Mouse (Mus musculus): ENCODE results near the gene 9130213A22Rik. TPM values are rescaled to one million over a fixed set of nuclear protein-coding genes. Genes with fewer than 3 reads are reported as not detected.

9130213A22Rik gene
- under 1 TPM; 0.52 to 0.75 TPM for total RNA-seq (2021)

- intact Hi-C loops (cut with DNase I), result loop anchor here (5.0 kb wide), 1 partner anchor 35 kb away; the partner anchor contains the start of gene Vamp2
- peak; percentile 87 to 88 for DNase-seq (ENCODE audit: low spot score in 2 of 2)
These were observed at the start of gene 9130213A22Rik for GRCm38 (mm10) chr11:69122336-69122951. Gene 9130213A22Rik, minus strand, starts transcription at chr11:69122589.

GRCm38 (mm10) chr11:69171626-69172025 is 49.2 kb upstream of the 9130213A22Rik start:
- peak in 1 of 2 experiments; percentile 26 for DNase-seq (ENCODE audit: low spot score in 2 of 2)
- intact Hi-C loops (cut with DNase I), result no loop called here

DNA sequence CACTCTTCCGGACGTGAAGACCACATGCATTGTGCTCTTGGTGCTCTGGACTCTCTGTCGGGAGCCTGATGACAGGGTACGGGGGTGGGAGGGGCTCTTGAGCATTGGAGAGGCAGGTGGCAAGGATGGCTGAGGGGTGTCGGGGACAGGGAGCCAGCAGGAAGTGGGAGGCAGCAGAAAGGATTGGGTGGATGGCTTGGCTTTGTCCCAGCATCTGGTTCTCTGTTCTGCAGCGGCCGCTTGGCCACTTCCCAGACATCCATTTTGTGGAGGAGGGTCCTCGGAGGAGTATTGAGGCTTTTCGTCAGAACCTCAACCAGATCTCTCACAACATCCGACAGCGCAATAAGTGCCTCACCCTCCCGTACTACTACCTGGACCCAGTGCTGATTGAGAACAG is 46.9 kb upstream of the 9130213A22Rik start:
- intact Hi-C loops (cut with DNase I), result no loop called here
- DNase-seq (ENCODE audit: low spot score in 2 of 2), result peak; percentile 48 to 71

GRCm38 (mm10) chr11:69156800-69157199 is 34.4 kb upstream of the 9130213A22Rik start, which contains the start of gene Alox12b:
Gene Alox12b, plus strand, starts transcription at chr11:69156989.
- intact Hi-C loops (cut with DNase I), result no loop called here
- peak in 1 of 2 experiments; percentile 22 for DNase-seq (ENCODE audit: low spot score in 2 of 2)

DNA sequence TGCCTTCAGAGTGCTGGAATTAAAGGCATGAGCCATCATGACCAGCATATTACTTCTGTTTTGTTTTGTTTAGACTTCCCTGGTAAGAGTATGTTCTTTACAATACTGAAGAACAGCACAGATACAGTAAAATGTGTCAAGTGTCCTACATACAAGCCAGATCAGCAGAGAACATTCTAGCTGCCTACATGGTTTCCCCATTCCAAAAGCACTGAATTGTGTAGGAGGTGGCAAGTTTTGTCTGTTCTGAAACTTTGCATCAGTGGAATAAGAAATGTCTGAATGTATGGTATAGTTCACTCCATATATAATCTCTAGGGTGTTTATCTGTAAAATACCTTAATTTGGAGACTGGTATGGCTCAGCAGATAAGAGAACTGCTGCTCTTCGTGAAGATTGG is 33.0 kb upstream of the 9130213A22Rik start:
- DNase-seq (ENCODE audit: low spot score in 2 of 2), result no peak
- intact Hi-C loops (cut with DNase I), result no loop called here

- DNase-seq (ENCODE audit: low spot score in 2 of 2), result no peak
- intact Hi-C loops (cut with DNase I), result no loop called here
These were observed 31.4 kb upstream of the 9130213A22Rik start for GRCm38 (mm10) chr11:69153831-69154230.

GRCm38 (mm10) chr11:69151004-69151403 is 28.6 kb upstream of the 9130213A22Rik start:
- intact Hi-C loops (cut with DNase I), result no loop called here
- no peak for DNase-seq (ENCODE audit: low spot score in 2 of 2)

DNA sequence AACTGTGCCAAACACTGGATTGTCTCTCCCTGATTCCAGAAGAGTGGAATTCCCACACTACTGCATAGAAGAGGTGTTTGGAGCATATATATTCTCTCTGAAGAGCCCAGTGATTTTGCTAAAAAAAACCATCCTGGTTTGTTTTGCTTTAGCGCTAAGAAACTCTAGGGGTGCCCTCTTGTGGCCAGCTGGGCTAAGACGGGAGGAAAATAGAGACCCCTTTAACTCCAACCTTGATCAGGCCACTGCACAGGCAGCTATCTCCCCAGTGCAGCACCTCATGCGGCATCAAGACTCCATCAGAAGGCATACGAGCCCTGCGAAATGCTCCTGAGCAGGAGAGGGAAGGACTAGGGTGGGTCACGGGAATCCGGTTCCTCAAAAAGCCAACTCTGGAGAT is 28.1 kb upstream of the 9130213A22Rik start:
- peak in 1 of 2 experiments; percentile 53 for DNase-seq (ENCODE audit: low spot score in 2 of 2)
- intact Hi-C loops (cut with DNase I), result loop anchor here (1.0 kb wide), 1 partner anchor 25 kb away; the partner anchor contains the start of gene Aloxe3

DNA sequence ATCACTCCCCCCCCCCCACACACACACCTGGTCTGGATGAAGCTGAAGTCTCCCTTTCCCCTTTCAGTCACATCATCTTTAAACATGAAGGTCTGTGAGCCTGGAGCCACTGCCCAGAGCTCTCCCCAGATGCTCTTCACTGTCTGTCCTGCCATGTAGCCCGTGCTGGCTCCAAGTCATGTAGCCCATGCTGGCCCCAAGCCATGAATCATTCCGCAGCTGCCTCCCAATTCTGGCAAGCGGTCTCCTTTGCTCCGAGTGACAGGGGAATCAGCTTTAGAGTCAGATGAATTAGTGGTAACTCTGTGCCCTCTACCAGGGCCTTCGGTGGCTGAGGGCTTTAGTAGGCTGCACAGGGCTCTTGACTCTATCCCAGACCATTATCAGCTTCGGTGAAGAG is 27.3 kb upstream of the 9130213A22Rik start:
- DNase-seq (ENCODE audit: low spot score in 2 of 2), result no peak
- intact Hi-C loops (cut with DNase I), result loop anchor here (1.0 kb wide), 1 partner anchor 24 kb away; the partner anchor contains the start of gene Aloxe3

GRCm38 (mm10) chr11:69148451-69148960 is 26.1 kb upstream of the 9130213A22Rik start:
- intact Hi-C loops (cut with DNase I), result no loop called here
- no peak for DNase-seq (ENCODE audit: low spot score in 2 of 2)

- DNase-seq (ENCODE audit: low spot score in 2 of 2), result no peak
- intact Hi-C loops (cut with DNase I), result no loop called here
These were observed 25.2 kb upstream of the 9130213A22Rik start for GRCm38 (mm10) chr11:69147546-69147945.

DNA sequence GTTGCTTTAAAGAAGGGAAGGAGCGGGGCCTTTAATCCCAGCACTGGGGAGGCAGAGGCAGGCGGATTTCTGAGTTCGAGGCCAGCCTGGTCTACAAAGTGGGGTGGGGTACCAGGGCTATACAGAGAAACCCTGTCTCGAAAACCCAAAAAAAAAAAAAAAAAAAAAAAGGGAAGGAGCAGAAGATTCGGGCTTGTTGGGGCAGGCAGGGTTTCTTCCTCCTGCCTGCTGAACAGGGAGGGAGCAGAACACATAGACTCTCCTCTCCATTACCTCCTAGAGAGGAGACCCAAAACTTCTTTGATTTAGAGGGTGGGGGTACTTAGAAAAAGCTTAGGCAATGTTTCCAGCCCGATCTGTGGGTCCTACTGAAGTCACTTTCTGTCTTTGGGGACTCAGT is 13.0 kb upstream of the 9130213A22Rik start:
- intact Hi-C loops (cut with DNase I), result no loop called here
- no peak for DNase-seq (ENCODE audit: low spot score in 2 of 2)

GRCm38 (mm10) chr11:69134622-69134968 is 12.2 kb upstream of the 9130213A22Rik start:
- no peak for DNase-seq (ENCODE audit: low spot score in 2 of 2)
- intact Hi-C loops (cut with DNase I), result no loop called here

- intact Hi-C loops (cut with DNase I), result no loop called here
- DNase-seq (ENCODE audit: low spot score in 2 of 2), result peak; percentile 83 to 85
These were observed 11.7 kb upstream of the 9130213A22Rik start for GRCm38 (mm10) chr11:69133923-69134621.

DNA sequence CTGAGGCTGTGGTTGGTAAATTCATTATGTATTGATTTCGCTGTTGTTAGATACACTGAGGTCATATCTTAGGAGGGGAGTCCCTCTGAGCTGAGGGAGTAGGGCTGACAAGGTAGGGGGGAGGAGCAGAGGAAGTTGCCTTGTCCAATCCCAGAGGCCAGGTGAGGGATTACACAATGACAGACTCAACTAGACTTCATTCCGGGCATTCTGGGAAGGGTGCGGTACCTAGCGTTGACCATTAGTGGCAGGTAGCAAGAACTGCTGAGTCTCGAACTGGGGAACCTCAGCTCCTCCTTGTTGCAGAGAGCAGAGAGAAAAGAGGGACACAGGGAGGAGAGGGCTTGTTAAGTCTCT is 11.2 kb upstream of the 9130213A22Rik start:
- no peak for DNase-seq (ENCODE audit: low spot score in 2 of 2)
- intact Hi-C loops (cut with DNase I), result no loop called here

- DNase-seq (ENCODE audit: low spot score in 2 of 2), result no peak
- intact Hi-C loops (cut with DNase I), result no loop called here
These were observed 6.2 kb upstream of the 9130213A22Rik start for GRCm38 (mm10) chr11:69128426-69129122.

DNA sequence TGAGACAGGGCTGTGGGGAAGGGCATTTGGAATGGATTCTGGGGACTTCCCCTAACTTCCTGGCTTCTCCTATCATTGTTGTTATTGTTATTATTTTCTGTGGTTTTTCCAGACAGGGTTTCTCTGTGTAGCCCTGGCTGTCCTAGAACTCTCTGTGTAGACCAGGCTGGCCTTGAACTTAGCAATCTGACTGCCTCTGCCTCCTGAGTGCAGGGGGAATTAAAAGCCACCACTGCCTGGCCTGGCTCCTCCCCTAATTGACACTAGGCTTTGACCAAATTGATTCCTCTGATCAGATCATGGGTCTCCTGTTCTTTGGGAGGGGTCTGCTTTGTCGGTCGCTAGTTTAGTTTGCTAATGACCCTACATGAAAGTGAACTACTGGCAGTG is 4.3 kb upstream of the 9130213A22Rik start:
- intact Hi-C loops (cut with DNase I), result no loop called here
- DNase-seq (ENCODE audit: low spot score in 2 of 2), result no peak

- intact Hi-C loops (cut with DNase I), result loop anchor here (1.0 kb wide), 1 partner anchor 24 kb away; no protein-coding TSS in a partner anchor
- DNase-seq (ENCODE audit: low spot score in 2 of 2), result no peak
These were observed 3.7 kb upstream of the 9130213A22Rik start for GRCm38 (mm10) chr11:69125919-69126705.

DNA sequence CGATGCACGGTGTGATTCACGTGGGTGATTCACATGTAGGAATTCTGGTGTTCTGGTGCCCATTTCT is 3.3 kb upstream of the 9130213A22Rik start, which contains the start of gene Aloxe3:
Gene Aloxe3 (plus strand): TSS at position 45 of the 67 bp plus-strand sequence.
- intact Hi-C loops (cut with DNase I), result loop anchor here (1.0 kb wide), 1 partner anchor 25 kb away; no protein-coding TSS in a partner anchor
- no peak for DNase-seq (ENCODE audit: low spot score in 2 of 2)

Data from left cerebral cortex, postnatal 36 days (tissue).